Mouse (Mus musculus) heart, adult 2 months (tissue): ENCODE data around the gene Lbhd1.
"Not testable (repeated sequence)": the region's sequence is repeated elsewhere in the genome, so short reads cannot be mapped to it uniquely, and the experiment has no call there.

Experiments
- EP300 ChIP-seq: fragments of 200-500 bp; IDR thresholded peaks from 2 replicates; pipeline ENCODE4 v1.6.1; 2011; ENCODE audit warnings: low read depth, low read length, control low read depth; ENCODE audit not compliant: insufficient read depth
- POLR2A ChIP-seq: fragments of 200-500 bp; IDR thresholded peaks from 2 replicates; pipeline ENCODE4 v1.6.1; 2011; ENCODE audit warnings: mild to moderate bottlenecking, low read depth, low read length, control low read depth; ENCODE audit not compliant: insufficient read depth

DNA sequence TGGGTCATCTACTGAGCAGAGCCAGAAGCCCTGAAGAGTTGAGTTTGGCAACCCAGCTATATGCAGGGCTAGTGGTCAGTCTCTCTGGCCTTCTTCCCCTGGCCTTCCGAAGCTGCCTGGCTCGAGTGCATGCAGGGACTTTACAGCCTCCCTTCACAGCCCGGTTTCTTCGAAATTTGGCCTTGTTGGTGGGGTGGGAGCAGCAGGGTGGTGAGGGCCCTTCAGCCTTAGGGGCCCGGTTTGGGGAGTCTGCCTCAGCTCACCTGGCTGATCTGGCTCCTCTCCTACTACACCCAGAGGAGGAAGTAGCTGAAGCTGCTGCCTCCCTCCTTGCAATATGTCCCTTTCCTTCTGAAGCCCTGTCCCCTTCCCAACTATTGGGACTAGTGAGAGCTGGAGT, 12.7 kb downstream of the Lbhd1 start:
- not testable (repeated sequence) for TF ChIP-seq EP300, POLR2A
